Mouse (Mus musculus): ENCODE results near the gene Gnb3.

GRCm38 (mm10) chr6:124791911-124792310 lies 48.2 kb downstream of the Gnb3 start:
- TF ChIP-seq POLR2A (IDR thresholded peaks at IDR 0.05; ENCODE audit: insufficient read depth, low read length), result no peak
- TF ChIP-seq CTCF (IDR thresholded peaks at IDR 0.05; ENCODE audit: low read depth, low read length), result no peak

All from ES-Bruce4 (cell line).